Mouse (Mus musculus) cerebellum, adult 2 months (tissue): Measurements from ENCODE around the gene Gpr3.

ENCODE experiments used
- CTCF ChIP-seq: fragments of 200-500 bp; IDR thresholded peaks from 2 replicates; pipeline ENCODE4 v1.5.1; 2011; ENCODE audit warnings: low read depth, mild to moderate bottlenecking, control low read depth, low read length, moderate library complexity, borderline replicate concordance; ENCODE audit not compliant: insufficient read depth
- POLR2A ChIP-seq: fragments of 200-500 bp; IDR thresholded peaks from 2 replicates; pipeline ENCODE4 v1.6.1; 2011; ENCODE audit warnings: low read length, control low read depth, borderline replicate concordance; ENCODE audit not compliant: insufficient read depth

- TF ChIP-seq CTCF (peak; percentile 13; the same call in 1 of the 2 replicates), POLR2A (no peak)
These were observed 379 bp upstream of the Gpr3 start for GRCm38 (mm10) chr4:133212562-133213267.
